Mouse (Mus musculus) liver, embryonic 15.5 days (tissue): Measurements from ENCODE around the gene Nfkbia. TPM values are rescaled to one million over a fixed set of nuclear protein-coding genes. Genes with fewer than 3 reads are reported as not detected.

ENCODE experiments used
- ATAC-seq: fragments of 200-750 bp; cut with Nextera tagmentation; 2 replicates; pipeline ENCODE4 v1.8.0; 2017; ENCODE audit warnings: moderate number of reproducible peaks, mild to moderate bottlenecking, moderate library complexity; ENCODE audit not compliant: insufficient read depth
- H3K27ac ChIP-seq: fragments of 300-500 bp; sonication (generic); replicated peaks from 2 replicates; pipeline ENCODE4 v1.5.1; 2015; ENCODE audit warnings: mild to moderate bottlenecking, inconsistent platforms
- H3K27me3 ChIP-seq: fragments of 300-500 bp; sonication (generic); 2 replicates; pipeline ENCODE4 v1.6.1; 2015; ENCODE audit warnings: mild to moderate bottlenecking, inconsistent platforms
- H3K36me3 ChIP-seq: fragments of 300-500 bp; sonication (generic); replicated peaks from 2 replicates; pipeline ENCODE4 v1.6.1; 2015; ENCODE audit warnings: moderate library complexity, mild to moderate bottlenecking, inconsistent platforms
- H3K4me1 ChIP-seq: fragments of 300-500 bp; sonication (generic); replicated peaks from 2 replicates; pipeline ENCODE4 v1.6.1; 2015; ENCODE audit warnings: inconsistent platforms
- H3K4me2 ChIP-seq: fragments of 300-500 bp; sonication (generic); 2 replicates; pipeline ENCODE4 v1.6.1; 2015; ENCODE audit warnings: moderate library complexity, mild to moderate bottlenecking, inconsistent platforms
- H3K4me3 ChIP-seq: fragments of 300-500 bp; sonication (generic); replicated peaks from 2 replicates; pipeline ENCODE4 v1.5.1; 2015; ENCODE audit warnings: mild to moderate bottlenecking, inconsistent platforms
- H3K9ac ChIP-seq: fragments of 300-500 bp; sonication (generic); 2 replicates; pipeline ENCODE4 v1.6.1; 2015; ENCODE audit warnings: moderate library complexity, mild to moderate bottlenecking, inconsistent platforms
- H3K9me3 ChIP-seq: fragments of 300-500 bp; sonication (generic); replicated peaks from 2 replicates; pipeline ENCODE4 v1.6.1; 2016; ENCODE audit warnings: inconsistent platforms
- WGBS: fragments of 180-500 bp; shearing (Covaris S2); methylation state at CpG from one replicate; pipeline ENCODE4 v1.1.7; 2015; ENCODE audit warnings: mixed read lengths; ENCODE audit not compliant: insufficient replicate concordance; 5-methylcytosine and 5-hydroxymethylcytosine counted together
- polyA plus RNA-seq: library from polyadenylated mRNA; unstranded; fragments of >200 nt; fragmentation: Nextera tagmentation; extraction: Ambion mirVana; gene quantifications from 2 replicates; pipeline ENCODE4 v1.2.1, GENCODE M21; 2015

Nfkbia gene
- polyA plus RNA-seq, result 22.9 and 24.4 TPM in 2 replicates

- peak within 1 kb of the TSS; percentile 93 for H3K9ac ChIP-seq
These were observed at the start of gene Nfkbia for GRCm38 (mm10) chr12:55492184-55492898. Gene Nfkbia, minus strand, starts transcription at chr12:55492647.

DNA sequence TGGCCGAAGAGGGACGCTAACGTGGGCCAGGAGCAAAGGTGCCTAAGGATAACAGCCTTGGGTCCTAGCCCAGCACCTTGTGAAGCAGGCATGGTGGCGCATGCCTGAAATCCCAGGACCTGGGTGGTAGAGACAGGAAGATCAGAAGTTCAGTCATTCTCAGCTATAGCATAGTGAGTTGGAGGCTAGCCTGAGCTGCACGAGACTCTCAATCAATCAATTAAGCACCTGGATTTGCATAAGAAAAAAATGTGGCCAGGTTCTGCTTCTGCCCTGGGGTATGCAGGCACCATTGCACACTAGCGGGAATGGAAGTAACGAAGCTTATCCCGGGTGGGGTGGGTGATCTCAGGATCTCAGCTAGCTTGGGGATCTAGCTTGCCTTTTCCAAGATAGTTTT, 46.7 kb upstream of the Nfkbia start:
- Histone ChIP-seq H3K36me3 (no peaks in the 10 kb centered on the region), H3K27me3 (peaks cover 30% of the 10 kb centered on the region), H3K4me2 (no peak overlapping the region), H3K9ac (no peak overlapping the region), H3K4me3 (no peak overlapping the region), H3K9me3 (no peaks in the 10 kb centered on the region), H3K27ac (no peak overlapping the region), H3K4me1 (no peaks in the 10 kb centered on the region)
- WGBS, result 63% methylated on average over 8 of the region's 8 CpGs
- ATAC-seq, result no peak

More at GRCm38 (mm10) chr12:55492184-55492898, at the start of gene Nfkbia:
- no peaks in the 10 kb centered on the region for H3K9me3 ChIP-seq
- H3K27ac ChIP-seq, result peak within 1 kb of the TSS; percentile 94
- WGBS, result under 1% methylated on average over 58 of the region's 58 CpGs
- peaks cover 62% of the 10 kb centered on the region for H3K4me1 ChIP-seq
- ATAC-seq, result peak; percentile 75
- peaks cover 33% of the 10 kb centered on the region for H3K36me3 ChIP-seq
- H3K27me3 ChIP-seq, result peaks cover 8% of the 10 kb centered on the region; the same call in 1 of the 2 replicates
- peak within 1 kb of the TSS; percentile 99 for H3K4me2 ChIP-seq
- peak within 1 kb of the TSS; percentile 93 for H3K4me3 ChIP-seq

- Histone ChIP-seq H3K4me3 (no peak overlapping the region), H3K4me1 (no peaks in the 10 kb centered on the region), H3K36me3 (no peaks in the 10 kb centered on the region), H3K27me3 (peaks cover 30% of the 10 kb centered on the region), H3K9me3 (no peaks in the 10 kb centered on the region), H3K9ac (no peak overlapping the region), H3K27ac (no peak overlapping the region), H3K4me2 (no peak overlapping the region)
- WGBS, result 77% methylated on average over 1 of the region's 1 CpGs
- ATAC-seq, result no peak
These were observed 46.0 kb upstream of the Nfkbia start for GRCm38 (mm10) chr12:55538328-55538971.

DNA sequence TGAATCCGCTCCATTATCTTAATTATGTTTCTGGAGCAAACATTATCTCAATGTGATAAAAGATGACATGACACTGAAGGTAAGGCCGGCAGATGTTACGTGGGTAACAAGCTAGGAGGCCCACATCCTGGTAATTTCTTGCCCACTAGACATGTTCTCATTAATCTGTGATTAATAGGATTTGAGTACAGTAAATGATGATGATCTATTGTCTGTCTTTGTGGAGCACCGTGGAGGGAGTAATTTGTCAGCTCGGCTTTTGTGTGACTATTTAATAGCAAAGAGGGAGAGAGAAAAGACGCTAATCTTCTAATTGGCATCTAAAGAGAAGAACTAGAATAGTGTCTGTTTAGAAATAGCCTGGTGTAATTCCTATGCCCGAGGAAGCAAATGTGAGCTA, 45.3 kb upstream of the Nfkbia start:
- 69% methylated on average over 7 of the region's 7 CpGs for WGBS
- H3K27me3 ChIP-seq, result peaks cover 30% of the 10 kb centered on the region
- ATAC-seq, result no peak

DNA sequence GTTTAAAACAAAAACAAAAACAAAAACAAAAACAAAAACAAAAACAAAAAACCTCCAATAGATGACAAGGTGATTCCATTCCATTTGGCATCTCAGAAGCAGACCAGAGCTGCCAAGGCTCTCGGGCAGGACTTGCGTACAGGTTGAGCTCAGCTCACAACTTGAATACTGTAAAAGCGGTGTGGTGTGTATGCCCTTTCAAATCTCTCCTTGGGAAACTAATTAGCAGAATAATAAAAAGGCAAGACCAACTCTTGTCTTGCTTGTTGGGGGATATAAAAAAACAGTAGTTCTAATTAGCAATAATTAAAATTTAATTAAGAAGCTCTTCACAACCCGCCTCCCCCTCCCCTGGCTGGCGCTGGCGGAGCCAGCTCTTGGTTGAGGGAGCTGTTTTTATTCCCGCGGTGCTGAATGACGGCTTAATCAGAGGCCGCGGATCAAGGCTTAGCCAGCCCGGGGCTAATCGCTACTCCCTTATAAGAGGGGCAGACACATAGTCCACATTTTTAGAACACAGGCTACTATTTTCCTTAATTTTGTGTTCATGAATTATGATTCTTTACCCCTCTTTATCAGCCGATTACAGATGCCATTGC, 44.2 kb upstream of the Nfkbia start:
- 10% methylated on average over 14 of the region's 14 CpGs for whole genome bisulfite sequencing
- no peak overlapping the region for H3K4me3 ChIP-seq
- H3K4me2 ChIP-seq, result no peak overlapping the region
- H3K27ac ChIP-seq, result no peak overlapping the region
- no peak overlapping the region for H3K9ac ChIP-seq
- H3K27me3 ChIP-seq, result peaks cover 30% of the 10 kb centered on the region
- H3K4me1 ChIP-seq, result no peaks in the 10 kb centered on the region
- ATAC-seq, result no peak
- H3K9me3 ChIP-seq, result no peaks in the 10 kb centered on the region
- no peaks in the 10 kb centered on the region for H3K36me3 ChIP-seq

More for the DNA sequence above, 45.3 kb upstream of the Nfkbia start:
- Histone ChIP-seq H3K4me1 (no peaks in the 10 kb centered on the region), H3K4me3 (no peak overlapping the region), H3K27ac (no peak overlapping the region), H3K4me2 (no peak overlapping the region), H3K9ac (no peak overlapping the region), H3K9me3 (no peaks in the 10 kb centered on the region), H3K36me3 (no peaks in the 10 kb centered on the region)

DNA sequence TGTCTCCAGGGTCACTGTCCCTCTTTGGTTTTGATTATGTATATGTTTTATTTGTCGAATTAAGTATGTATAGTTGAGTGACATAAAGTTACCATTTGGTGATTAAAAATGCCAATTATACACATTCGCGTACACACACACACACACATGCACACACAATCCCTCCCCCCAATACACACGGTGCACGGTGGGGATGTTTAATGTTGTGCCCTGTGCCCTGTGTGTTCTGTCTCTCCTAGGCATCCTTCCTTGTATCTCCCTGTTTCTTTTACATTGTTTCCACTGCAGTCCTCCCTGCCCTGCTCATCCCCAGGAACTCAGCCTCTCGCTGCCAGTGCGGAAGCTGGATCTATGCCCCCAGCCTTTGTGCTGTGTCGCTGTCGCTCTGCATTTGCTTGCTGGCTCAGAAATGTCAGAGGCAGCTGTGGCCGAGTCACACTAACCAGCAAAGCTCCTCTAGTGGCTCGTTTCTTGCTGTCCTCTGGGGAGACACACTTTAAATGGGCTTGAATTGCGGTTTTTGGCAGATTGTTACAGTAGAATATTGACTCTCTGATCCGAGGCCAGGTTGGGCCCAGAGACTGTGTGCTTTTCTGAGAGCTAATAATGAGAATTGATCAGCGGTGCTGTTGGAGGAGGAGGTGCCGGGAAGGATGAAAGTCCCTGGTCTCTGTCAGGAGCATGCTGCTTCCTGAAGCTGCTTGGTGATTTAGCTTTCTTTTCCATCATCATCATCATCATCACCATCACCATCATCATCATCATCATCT, 34.7 kb upstream of the Nfkbia start:
- no peaks in the 10 kb centered on the region for H3K27me3 ChIP-seq
- no peaks in the 10 kb centered on the region for H3K4me1 ChIP-seq
- WGBS, result 57% methylated on average over 15 of the region's 15 CpGs
- no peak overlapping the region for H3K9ac ChIP-seq
- no peak for ATAC-seq
- no peak overlapping the region for H3K4me2 ChIP-seq
- H3K27ac ChIP-seq, result no peak overlapping the region
- H3K36me3 ChIP-seq, result no peaks in the 10 kb centered on the region
- H3K9me3 ChIP-seq, result no peaks in the 10 kb centered on the region
- no peak overlapping the region for H3K4me3 ChIP-seq

GRCm38 (mm10) chr12:55518061-55518738, 25.8 kb upstream of the Nfkbia start:
- Histone ChIP-seq H3K9ac (no peak overlapping the region), H3K4me3 (no peak overlapping the region), H3K9me3 (no peaks in the 10 kb centered on the region), H3K36me3 (no peaks in the 10 kb centered on the region), H3K4me1 (no peaks in the 10 kb centered on the region), H3K27ac (no peak overlapping the region), H3K27me3 (peaks cover 16% of the 10 kb centered on the region; the same call in 1 of the 2 replicates), H3K4me2 (no peak overlapping the region)
- WGBS, result 52% methylated on average over 15 of the region's 15 CpGs
- ATAC-seq, result no peak

GRCm38 (mm10) chr12:55508817-55509216, 16.4 kb upstream of the Nfkbia start:
- Histone ChIP-seq H3K27ac (no peak overlapping the region), H3K36me3 (no peaks in the 10 kb centered on the region), H3K9ac (no peak overlapping the region), H3K4me2 (no peak overlapping the region), H3K9me3 (no peaks in the 10 kb centered on the region), H3K4me3 (no peak overlapping the region), H3K27me3 (peaks cover 42% of the 10 kb centered on the region), H3K4me1 (no peaks in the 10 kb centered on the region)
- WGBS, result 66% methylated on average over 5 of the region's 5 CpGs
- ATAC-seq, result no peak

GRCm38 (mm10) chr12:55507332-55507935, 15.0 kb upstream of the Nfkbia start:
- Histone ChIP-seq H3K27ac (no peak overlapping the region), H3K4me1 (no peaks in the 10 kb centered on the region), H3K36me3 (no peaks in the 10 kb centered on the region), H3K27me3 (peaks cover 43% of the 10 kb centered on the region), H3K9me3 (no peaks in the 10 kb centered on the region), H3K4me3 (no peak overlapping the region), H3K9ac (no peak overlapping the region), H3K4me2 (no peak overlapping the region)
- ATAC-seq, result no peak
- WGBS, result 73% methylated on average over 17 of the region's 17 CpGs

DNA sequence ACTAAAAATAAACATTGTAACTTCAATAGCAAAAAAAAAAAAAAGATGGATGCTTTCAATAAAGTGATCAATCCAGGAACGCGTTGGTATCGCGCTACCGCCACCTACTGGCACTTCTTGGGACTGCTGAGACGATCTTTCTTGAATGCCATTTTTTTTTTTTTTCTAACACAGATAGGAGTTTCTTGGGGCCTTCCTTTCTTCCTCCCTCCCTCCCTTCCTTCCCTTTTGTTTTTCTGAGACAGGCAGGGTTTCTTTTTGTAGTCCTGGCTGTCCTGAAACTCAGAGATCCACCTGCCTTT, 13.5 kb upstream of the Nfkbia start:
- H3K4me1 ChIP-seq, result no peaks in the 10 kb centered on the region
- H3K27me3 ChIP-seq, result peaks cover 55% of the 10 kb centered on the region
- H3K36me3 ChIP-seq, result no peaks in the 10 kb centered on the region
- no peak overlapping the region for H3K4me3 ChIP-seq
- H3K9me3 ChIP-seq, result no peaks in the 10 kb centered on the region
- H3K27ac ChIP-seq, result no peak overlapping the region
- H3K4me2 ChIP-seq, result no peak overlapping the region
- WGBS, result under 1% methylated on average over 6 of the region's 6 CpGs
- H3K9ac ChIP-seq, result no peak overlapping the region
- ATAC-seq, result no peak
